Mouse (Mus musculus): ENCODE measurements at regions not wholly inside any gene's neighbourhood (a gene's known extent, or its start where the extent isn't known, plus 50 kb on each side); places are given as distances from the start of the nearest gene placed in this dataset.

- in situ Hi-C loops (cut with MboI; ENCODE audit: low sequenced_read_pairs in 2 of 2, unreplicated experiment in 2 of 2), result no loop called here
- H3K27ac ChIP-seq (ENCODE audit: insufficient read depth, low read depth, low read length, poor library complexity, severe bottlenecking), result no peak overlapping the region
- TF ChIP-seq ZNF384 (IDR thresholded peaks at IDR 0.05; ENCODE audit: low read depth, low read length), result no peak
- no peak for TF ChIP-seq ZC3H11A (IDR thresholded peaks at IDR 0.05; ENCODE audit: borderline replicate concordance, low read depth, low read length)
- no peak for TF ChIP-seq CHD2 (IDR thresholded peaks at IDR 0.05; ENCODE audit: low read depth, low read length)
- TF ChIP-seq MAFK (IDR thresholded peaks at IDR 0.05; ENCODE audit: insufficient read depth, low read depth, low read length), result no peak
- TF ChIP-seq HCFC1 (IDR thresholded peaks at IDR 0.05; ENCODE audit: borderline replicate concordance, insufficient read depth, low read length), result no peak
- no peak overlapping the region for H3K9ac ChIP-seq (ENCODE audit: insufficient read depth, low read depth, low read length, poor library complexity, severe bottlenecking)
- no peaks in the 10 kb centered on the region for H3K4me1 ChIP-seq (ENCODE audit: control insufficient read depth in 2 of 2, insufficient read depth in 2 of 2, low read length in 2 of 2, poor library complexity in 1 of 2)
- no peak for DNase-seq (ENCODE audit: low read depth, low spot score)
- no peaks in the 10 kb centered on the region for H3K9me3 ChIP-seq (ENCODE audit: control insufficient read depth, insufficient read depth, low read depth, low read length)
- H3K4me3 ChIP-seq (ENCODE audit: insufficient read depth in 1 of 2, low read depth in 1 of 2, low read length in 2 of 2, poor library complexity in 1 of 2, severe bottlenecking in 1 of 2), result no peak overlapping the region
- H3K36me3 ChIP-seq (ENCODE audit: control insufficient read depth, insufficient read depth, low read length, poor library complexity, severe bottlenecking), result no peaks in the 10 kb centered on the region
These were observed 164.7 kb downstream of the Grb14 start for GRCm38 (mm10) chr2:64860113-64860512.

- TF ChIP-seq ZC3H11A (IDR thresholded peaks at IDR 0.05; ENCODE audit: borderline replicate concordance, low read depth, low read length), result 0 out of 2 replicates have a peak, but pooled peaks have one; percentile 5
- no peak for TF ChIP-seq MAFK (IDR thresholded peaks at IDR 0.05; ENCODE audit: insufficient read depth, low read depth, low read length)
- no peaks in the 10 kb centered on the region for H3K4me1 ChIP-seq (ENCODE audit: control insufficient read depth in 2 of 2, insufficient read depth in 2 of 2, low read length in 2 of 2, poor library complexity in 1 of 2)
- H3K4me3 ChIP-seq (ENCODE audit: insufficient read depth in 1 of 2, low read depth in 1 of 2, low read length in 2 of 2, poor library complexity in 1 of 2, severe bottlenecking in 1 of 2), result no peak overlapping the region
- in situ Hi-C loops (cut with MboI; ENCODE audit: low sequenced_read_pairs in 2 of 2, unreplicated experiment in 2 of 2), result no loop called here
- no peak overlapping the region for H3K27ac ChIP-seq (ENCODE audit: insufficient read depth, low read depth, low read length, poor library complexity, severe bottlenecking)
- H3K36me3 ChIP-seq (ENCODE audit: control insufficient read depth, insufficient read depth, low read length, poor library complexity, severe bottlenecking), result no peaks in the 10 kb centered on the region
- H3K9ac ChIP-seq (ENCODE audit: insufficient read depth, low read depth, low read length, poor library complexity, severe bottlenecking), result no peak overlapping the region
- peak; percentile 51 for DNase-seq (ENCODE audit: low read depth, low spot score)
- no peaks in the 10 kb centered on the region for H3K9me3 ChIP-seq (ENCODE audit: control insufficient read depth, insufficient read depth, low read depth, low read length)
These were observed 170.9 kb downstream of the Grb14 start for GRCm38 (mm10) chr2:64853918-64854317.

GRCm38 (mm10) chr2:64852913-64853312 is 171.9 kb downstream of the Grb14 start:
- Histone ChIP-seq H3K36me3 (ENCODE audit: control insufficient read depth, insufficient read depth, low read length, poor library complexity, severe bottlenecking) (no peaks in the 10 kb centered on the region), H3K9ac (ENCODE audit: insufficient read depth, low read depth, low read length, poor library complexity, severe bottlenecking) (no peak overlapping the region), H3K4me3 (ENCODE audit: insufficient read depth in 1 of 2, low read depth in 1 of 2, low read length in 2 of 2, poor library complexity in 1 of 2, severe bottlenecking in 1 of 2) (no peak overlapping the region), H3K9me3 (ENCODE audit: control insufficient read depth, insufficient read depth, low read depth, low read length) (no peaks in the 10 kb centered on the region), H3K4me1 (ENCODE audit: control insufficient read depth in 2 of 2, insufficient read depth in 2 of 2, low read length in 2 of 2, poor library complexity in 1 of 2) (no peaks in the 10 kb centered on the region), H3K27ac (ENCODE audit: insufficient read depth, low read depth, low read length, poor library complexity, severe bottlenecking) (no peak overlapping the region)
- in situ Hi-C loops (cut with MboI; ENCODE audit: low sequenced_read_pairs in 2 of 2, unreplicated experiment in 2 of 2), result no loop called here
- TF ChIP-seq MAFK (IDR thresholded peaks at IDR 0.05; ENCODE audit: insufficient read depth, low read depth, low read length) (no peak), HCFC1 (IDR thresholded peaks at IDR 0.05; ENCODE audit: borderline replicate concordance, insufficient read depth, low read length) (no peak), CHD2 (IDR thresholded peaks at IDR 0.05; ENCODE audit: low read depth, low read length) (no peak), ZC3H11A (IDR thresholded peaks at IDR 0.05; ENCODE audit: borderline replicate concordance, low read depth, low read length) (no peak), ZNF384 (IDR thresholded peaks at IDR 0.05; ENCODE audit: low read depth, low read length) (no peak)
- no peak for DNase-seq (ENCODE audit: low read depth, low spot score)

GRCm38 (mm10) chr2:64851096-64851495 is 173.7 kb downstream of the Grb14 start:
- no peaks in the 10 kb centered on the region for H3K4me1 ChIP-seq (ENCODE audit: control insufficient read depth in 2 of 2, insufficient read depth in 2 of 2, low read length in 2 of 2, poor library complexity in 1 of 2)

GRCm38 (mm10) chr2:64850656-64851055 is 174.1 kb downstream of the Grb14 start:
- no peak for TF ChIP-seq ZNF384 (IDR thresholded peaks at IDR 0.05; ENCODE audit: low read depth, low read length)
- no peak for TF ChIP-seq MAFK (IDR thresholded peaks at IDR 0.05; ENCODE audit: insufficient read depth, low read depth, low read length)
- TF ChIP-seq CHD2 (IDR thresholded peaks at IDR 0.05; ENCODE audit: low read depth, low read length), result no peak
- no peak for TF ChIP-seq ZC3H11A (IDR thresholded peaks at IDR 0.05; ENCODE audit: borderline replicate concordance, low read depth, low read length)
- no peak for TF ChIP-seq HCFC1 (IDR thresholded peaks at IDR 0.05; ENCODE audit: borderline replicate concordance, insufficient read depth, low read length)
- Histone ChIP-seq H3K4me3 (ENCODE audit: insufficient read depth in 1 of 2, low read depth in 1 of 2, low read length in 2 of 2, poor library complexity in 1 of 2, severe bottlenecking in 1 of 2) (no peak overlapping the region), H3K36me3 (ENCODE audit: control insufficient read depth, insufficient read depth, low read length, poor library complexity, severe bottlenecking) (no peaks in the 10 kb centered on the region), H3K4me1 (ENCODE audit: control insufficient read depth in 2 of 2, insufficient read depth in 2 of 2, low read length in 2 of 2, poor library complexity in 1 of 2) (no peaks in the 10 kb centered on the region), H3K9me3 (ENCODE audit: control insufficient read depth, insufficient read depth, low read depth, low read length) (no peaks in the 10 kb centered on the region), H3K27ac (ENCODE audit: insufficient read depth, low read depth, low read length, poor library complexity, severe bottlenecking) (no peak overlapping the region), H3K9ac (ENCODE audit: insufficient read depth, low read depth, low read length, poor library complexity, severe bottlenecking) (no peak overlapping the region)
- no peak for DNase-seq (ENCODE audit: low read depth, low spot score)
- in situ Hi-C loops (cut with MboI; ENCODE audit: low sequenced_read_pairs in 2 of 2, unreplicated experiment in 2 of 2), result no loop called here

More at GRCm38 (mm10) chr2:64851096-64851495, 173.7 kb downstream of the Grb14 start:
- Histone ChIP-seq H3K9ac (ENCODE audit: insufficient read depth, low read depth, low read length, poor library complexity, severe bottlenecking) (no peak overlapping the region), H3K9me3 (ENCODE audit: control insufficient read depth, insufficient read depth, low read depth, low read length) (no peaks in the 10 kb centered on the region), H3K36me3 (ENCODE audit: control insufficient read depth, insufficient read depth, low read length, poor library complexity, severe bottlenecking) (no peaks in the 10 kb centered on the region), H3K4me3 (ENCODE audit: insufficient read depth in 1 of 2, low read depth in 1 of 2, low read length in 2 of 2, poor library complexity in 1 of 2, severe bottlenecking in 1 of 2) (no peak overlapping the region), H3K27ac (ENCODE audit: insufficient read depth, low read depth, low read length, poor library complexity, severe bottlenecking) (no peak overlapping the region)
- in situ Hi-C loops (cut with MboI; ENCODE audit: low sequenced_read_pairs in 2 of 2, unreplicated experiment in 2 of 2), result no loop called here
- TF ChIP-seq ZNF384 (IDR thresholded peaks at IDR 0.05; ENCODE audit: low read depth, low read length) (no peak), HCFC1 (IDR thresholded peaks at IDR 0.05; ENCODE audit: borderline replicate concordance, insufficient read depth, low read length) (no peak), MAFK (IDR thresholded peaks at IDR 0.05; ENCODE audit: insufficient read depth, low read depth, low read length) (no peak), CHD2 (IDR thresholded peaks at IDR 0.05; ENCODE audit: low read depth, low read length) (no peak), ZC3H11A (IDR thresholded peaks at IDR 0.05; ENCODE audit: borderline replicate concordance, low read depth, low read length) (no peak)
- DNase-seq (ENCODE audit: low read depth, low spot score), result no peak
